Mouse (Mus musculus): ENCODE measurements around the gene Atrnl1.

- no peak for TF ChIP-seq EP300 (IDR thresholded peaks at IDR 0.05)
- TF ChIP-seq CTCF (IDR thresholded peaks at IDR 0.05) = no peak
Observed at GRCm38 (mm10) chr19:58125010-58125409, 514.2 kb downstream of the Atrnl1 start.
